Mouse (Mus musculus) fat pad, adult 2 months (tissue): Measurements from ENCODE around the gene Rad51ap2.

Experiments used
- DNase-seq: peaks from one replicate; pipeline ENCODE4 v3.0.0-alpha.2; 2011; ENCODE audit warnings: low read depth, low spot score; ENCODE audit errors: extremely low read depth

Gene Rad51ap2

GRCm38 (mm10) chr12:11455549-11456194 is at the start of gene Rad51ap2:
Gene Rad51ap2 (plus strand): TSS chr12:11456079.
- no peak for DNase-seq

GRCm38 (mm10) chr12:11407679-11408078 is 48.2 kb upstream of the Rad51ap2 start:
- no peak for DNase-seq

GRCm38 (mm10) chr12:11418112-11418511 is 37.8 kb upstream of the Rad51ap2 start:
- DNase-seq: peak; percentile 51

- no peak for DNase-seq
Measured at GRCm38 (mm10) chr12:11427396-11427795, 28.5 kb upstream of the Rad51ap2 start.

GRCm38 (mm10) chr12:11433126-11433525 is 22.8 kb upstream of the Rad51ap2 start:
- DNase-seq: no peak

GRCm38 (mm10) chr12:11433716-11434115 is 22.2 kb upstream of the Rad51ap2 start:
- no peak for DNase-seq

- DNase-seq: no peak
Measured at GRCm38 (mm10) chr12:11434446-11434845, 21.4 kb upstream of the Rad51ap2 start.

- DNase-seq: no peak
Measured at GRCm38 (mm10) chr12:11435246-11436022, 20.4 kb upstream of the Rad51ap2 start.

- no peak for DNase-seq
Measured at GRCm38 (mm10) chr12:11436023-11436350, 19.9 kb upstream of the Rad51ap2 start.

- no peak for DNase-seq
Measured at GRCm38 (mm10) chr12:11436497-11437265, 19.2 kb upstream of the Rad51ap2 start, which contains the start of gene Vsnl1. Gene Vsnl1 (minus strand): TSS chr12:11436613.

- no peak for DNase-seq
Measured at GRCm38 (mm10) chr12:11437266-11437906, 18.5 kb upstream of the Rad51ap2 start.

GRCm38 (mm10) chr12:11437907-11438447 is 17.9 kb upstream of the Rad51ap2 start:
- DNase-seq: no peak

GRCm38 (mm10) chr12:11454146-11454545 is 1.7 kb upstream of the Rad51ap2 start:
- DNase-seq: no peak

GRCm38 (mm10) chr12:11456213-11456612 is 334 bp downstream of the Rad51ap2 start:
- DNase-seq: no peak

GRCm38 (mm10) chr12:11456632-11457031 is 753 bp downstream of the Rad51ap2 start:
- no peak for DNase-seq
